Mouse (Mus musculus): ENCODE results near the gene Syndig1l. TPM values are rescaled to one million over a fixed set of nuclear protein-coding genes. Genes with fewer than 3 reads are reported as not detected.

The Syndig1l gene
- total RNA-seq, 2 experiments from 2014 or later: 12.4 to 17.5 TPM

DNA sequence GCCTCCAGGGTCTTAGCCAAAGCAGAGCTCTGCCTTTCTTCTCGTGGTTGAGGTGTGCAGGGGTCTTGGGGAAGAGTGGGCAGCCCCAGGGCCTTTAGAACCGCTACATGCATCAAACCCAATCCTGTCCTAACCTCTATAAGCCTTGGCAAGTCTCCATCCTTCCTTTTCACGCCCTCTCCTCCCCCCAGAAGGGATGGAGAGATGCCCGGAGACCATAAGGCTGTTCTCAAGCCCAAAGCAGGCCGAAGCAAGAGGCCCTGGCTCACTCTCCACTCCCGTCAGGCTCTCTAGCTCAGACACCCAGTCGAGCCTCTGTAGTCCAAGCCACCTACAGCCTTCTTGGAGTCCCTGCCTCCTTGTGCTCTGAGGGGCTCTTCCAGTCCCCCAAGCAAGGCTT, 14.1 kb downstream of the Syndig1l start:
- DNase-seq (ENCODE audit: low spot score in 2 of 2): no peak
- intact Hi-C loops (cut with DNase I): no loop called here

GRCm38 (mm10) chr12:84676011-84676410, 22.6 kb downstream of the Syndig1l start:
- intact Hi-C loops (cut with DNase I): no loop called here
- no peak for DNase-seq (ENCODE audit: low spot score in 2 of 2)

- no peak for DNase-seq (ENCODE audit: low spot score in 2 of 2)
- intact Hi-C loops (cut with DNase I): no loop called here
Observed at GRCm38 (mm10) chr12:84674666-84675526, 23.7 kb downstream of the Syndig1l start.

DNA sequence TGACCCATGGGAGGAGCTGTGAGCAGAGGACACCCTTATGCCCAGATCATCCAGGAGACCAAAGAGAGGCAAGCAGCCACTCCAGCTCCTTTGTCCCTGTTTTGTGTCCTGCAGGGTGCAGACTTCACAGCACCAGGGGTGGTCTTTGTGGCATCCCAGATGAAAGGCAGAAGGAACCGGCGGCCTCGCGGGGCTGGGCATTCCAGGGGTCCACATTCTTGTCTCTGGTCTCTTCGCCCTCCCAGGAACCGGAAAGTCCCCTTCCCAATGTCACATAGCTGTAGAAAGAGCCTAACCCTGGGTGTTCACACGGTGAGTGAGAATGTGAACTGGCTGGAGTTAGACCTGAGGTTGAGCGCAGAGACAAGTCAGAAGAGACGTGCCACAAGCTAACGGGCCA, 27.0 kb downstream of the Syndig1l start:
- intact Hi-C loops (cut with DNase I): no loop called here
- DNase-seq (ENCODE audit: low spot score in 2 of 2): no peak

DNA sequence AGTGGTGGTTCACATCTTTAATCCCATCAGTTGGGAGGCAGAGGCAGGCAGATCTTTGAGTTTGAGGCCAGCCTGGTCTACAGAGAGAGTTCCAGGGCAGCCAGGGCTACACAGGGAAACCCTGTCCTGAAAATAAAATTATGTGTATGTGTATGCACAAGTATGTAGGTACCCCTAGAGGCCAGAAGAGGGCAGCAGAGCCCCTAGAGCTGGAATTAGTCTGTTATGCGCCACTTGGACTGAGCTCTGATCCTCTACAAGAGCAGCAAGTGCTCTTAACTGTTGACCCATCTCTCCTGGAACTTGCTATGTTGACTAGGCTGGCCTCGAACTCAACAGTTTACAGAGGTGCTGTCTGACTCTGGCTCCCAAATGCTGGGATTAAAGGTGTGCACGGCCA, 28.1 kb downstream of the Syndig1l start:
- peak in 1 of 2 experiments; percentile 39 for DNase-seq (ENCODE audit: low spot score in 2 of 2)
- intact Hi-C loops (cut with DNase I): no loop called here

DNA sequence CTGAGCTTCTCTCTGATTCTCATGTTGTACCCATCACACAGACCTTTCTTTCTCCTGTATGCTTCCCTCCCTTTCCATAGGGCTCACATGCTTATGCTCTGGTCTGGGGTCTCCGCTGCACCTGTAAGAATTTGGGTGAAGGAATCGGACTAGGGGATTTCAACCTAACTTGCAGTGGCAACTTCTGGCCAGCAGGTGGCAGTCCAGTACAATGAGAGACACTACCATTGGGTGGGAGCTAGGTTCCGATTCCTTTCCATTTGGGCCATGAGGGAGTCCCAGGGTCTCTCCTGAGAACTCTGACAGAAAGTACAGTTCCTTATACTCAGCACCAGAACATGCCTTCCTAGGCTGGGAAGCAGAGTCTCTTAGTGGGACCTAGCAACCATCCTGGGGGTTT, 44.7 kb downstream of the Syndig1l start:
- DNase-seq (ENCODE audit: low spot score in 2 of 2): peak; percentile 54 to 81
- intact Hi-C loops (cut with DNase I): loop anchor here (1.0 to 5.0 kb wide), 2 partner anchors 43 to 101 kb away; partner anchors contain the start of gene Syndig1l

GRCm38 (mm10) chr12:84650234-84650633, 48.4 kb downstream of the Syndig1l start:
- intact Hi-C loops (cut with DNase I): loop anchor here (5.0 kb wide), 1 partner anchor 47 kb away; the partner anchor contains the start of gene Syndig1l

DNA sequence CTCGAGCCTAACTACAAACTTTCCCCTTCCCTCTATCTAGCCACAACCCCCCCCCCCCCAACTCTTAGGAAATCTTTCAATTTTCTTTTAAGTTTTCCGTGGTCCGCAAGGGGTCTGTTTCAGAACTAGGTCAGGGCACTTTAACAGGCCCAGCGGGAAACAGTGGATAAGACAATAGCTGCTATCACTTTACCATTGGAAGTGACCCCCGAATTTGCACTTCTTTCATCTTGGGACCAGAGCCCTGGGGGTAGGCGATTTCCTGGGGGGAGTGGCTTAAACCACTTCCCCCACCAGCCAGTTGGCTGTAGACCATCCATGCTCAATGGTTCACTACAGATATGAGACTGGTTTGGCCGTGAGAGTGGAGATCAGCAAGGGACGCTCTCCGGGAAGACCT, 58.0 kb downstream of the Syndig1l start, which contains the start of gene Vrtn:
Gene Vrtn, plus strand, starts transcription at position 366 of the 400 bp plus-strand sequence.
- intact Hi-C loops (cut with DNase I): no loop called here
- no peak for DNase-seq (ENCODE audit: low spot score in 2 of 2)

More at GRCm38 (mm10) chr12:84650234-84650633, 48.4 kb downstream of the Syndig1l start:
- DNase-seq (ENCODE audit: low spot score in 2 of 2): no peak

GRCm38 (mm10) chr12:84640253-84640652, 58.4 kb downstream of the Syndig1l start:
- intact Hi-C loops (cut with DNase I): no loop called here
- no peak for DNase-seq (ENCODE audit: low spot score in 2 of 2)

DNA sequence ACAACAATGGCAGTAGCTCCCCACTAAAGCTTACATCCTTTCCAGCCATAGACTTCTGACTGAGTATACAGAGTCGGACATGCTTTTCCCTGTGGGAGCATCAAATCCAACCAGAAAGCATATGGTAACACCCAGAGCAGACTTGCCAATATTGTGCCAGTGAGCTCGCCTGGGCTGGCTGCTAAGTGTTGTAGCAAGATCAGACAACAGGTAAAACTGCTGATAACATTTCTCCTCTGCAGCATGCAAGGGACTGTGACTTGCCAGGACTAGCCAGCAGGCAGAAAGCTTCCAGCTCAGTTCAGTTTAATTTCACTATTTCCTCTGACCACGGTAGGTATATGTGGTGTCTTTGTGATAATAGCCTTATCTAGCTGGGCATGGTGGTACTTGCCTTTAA, 66.8 kb downstream of the Syndig1l start:
- intact Hi-C loops (cut with DNase I): no loop called here

More for the DNA sequence above, 66.8 kb downstream of the Syndig1l start:
- no peak for DNase-seq (ENCODE audit: low spot score in 2 of 2)

Other genes with a start within 250 kb of the Syndig1l start
- 10 to 100 TPM; 35.3 to 39.5 TPM for gene Aldh6a1, start 247.8 kb downstream of the Syndig1l start, total RNA-seq (2021)
- 10 to 100 TPM; 18.9 to 20.3 TPM for gene Lin52, start 247.4 kb downstream of the Syndig1l start, total RNA-seq (2021)
- under 1 TPM; 0.17 to 0.24 TPM for gene Vsx2, start 129.1 kb downstream of the Syndig1l start, total RNA-seq (2021)
- gene Abcd4, start 81.4 kb downstream of the Syndig1l start, total RNA-seq (2021): 10 to 100 TPM; 10.4 to 11.9 TPM
- gene Vrtn, start 57.8 kb downstream of the Syndig1l start, total RNA-seq (2021): not detected
- 10 to 100 TPM; 28.7 to 30.5 TPM for gene Npc2, start 74.3 kb upstream of the Syndig1l start, total RNA-seq (2021)
- 10 to 100 TPM; 55.3 to 61.8 TPM for gene Isca2, start 74.4 kb upstream of the Syndig1l start, total RNA-seq (2021)
- gene Ltbp2, start 177.7 kb upstream of the Syndig1l start, total RNA-seq (2021): 1 to 10 TPM; 1.1 to 1.2 TPM

All from left cerebral cortex, postnatal 14 days (tissue).